Mouse (Mus musculus) cortical plate, adult 2 months (tissue): ENCODE measurements around the gene Reep3. TPM values are rescaled to one million over a fixed set of nuclear protein-coding genes. Genes with fewer than 3 reads are reported as not detected.

Experiments used
- H3K27ac ChIP-seq: fragments of 200-500 bp; 2 replicates; pipeline ENCODE4 v1.5.1; 2012; ENCODE audit warnings: low read length, control low read depth, inconsistent platforms; ENCODE audit not compliant: insufficient read depth
- H3K4me1 ChIP-seq: fragments of 200-500 bp; 2 replicates; pipeline ENCODE4 v1.6.1; 2011; ENCODE audit warnings: low read length; ENCODE audit not compliant: control insufficient read depth, insufficient read depth
- H3K4me3 ChIP-seq: fragments of 200-500 bp; 2 replicates; pipeline ENCODE4 v1.5.1; 2011; ENCODE audit warnings: mild to moderate bottlenecking, low read length, control low read depth; ENCODE audit not compliant: insufficient read depth
- CTCF ChIP-seq: fragments of 200-500 bp; IDR thresholded peaks from 2 replicates; pipeline ENCODE4 v1.5.1; 2011; ENCODE audit warnings: mild to moderate bottlenecking, control low read depth, low read length; ENCODE audit not compliant: insufficient read depth; ENCODE audit errors: extremely low read depth
- POLR2A ChIP-seq: fragments of 200-500 bp; IDR thresholded peaks from 2 replicates; pipeline ENCODE4 v1.6.1; 2011; ENCODE audit warnings: mild to moderate bottlenecking, low read length, control low read depth; ENCODE audit not compliant: insufficient read depth; ENCODE audit errors: extremely low read depth
- polyA plus RNA-seq: library from polyadenylated mRNA; depleted of rRNA; stranded (reverse); fragments of >200 nt; gene quantifications from 2 replicates; pipeline ENCODE4 v1.2.3, GENCODE M21; 2012

The Reep3 gene
- polyA plus RNA-seq, 1 experiment = 26.4 TPM

GRCm38 (mm10) chr10:67045192-67045899, 51.4 kb downstream of the Reep3 start:
- H3K27ac ChIP-seq = no peak overlapping the region
- no peak for TF ChIP-seq POLR2A
- no peak for TF ChIP-seq CTCF
- no peak overlapping the region for H3K4me3 ChIP-seq
- H3K4me1 ChIP-seq = peaks cover 7% of the 10 kb centered on the region

GRCm38 (mm10) chr10:67044346-67044745, 52.4 kb downstream of the Reep3 start:
- H3K27ac ChIP-seq = no peak overlapping the region
- peaks cover 9% of the 10 kb centered on the region for H3K4me1 ChIP-seq
- H3K4me3 ChIP-seq = no peak overlapping the region
- no peak for TF ChIP-seq CTCF
- no peak for TF ChIP-seq POLR2A

- H3K4me3 ChIP-seq = no peak overlapping the region
- TF ChIP-seq POLR2A (no peak), CTCF (no peak)
- H3K4me1 ChIP-seq = peaks cover 6% of the 10 kb centered on the region
- H3K27ac ChIP-seq = no peak overlapping the region
These were observed 53.5 kb downstream of the Reep3 start for GRCm38 (mm10) chr10:67043236-67043635.

DNA sequence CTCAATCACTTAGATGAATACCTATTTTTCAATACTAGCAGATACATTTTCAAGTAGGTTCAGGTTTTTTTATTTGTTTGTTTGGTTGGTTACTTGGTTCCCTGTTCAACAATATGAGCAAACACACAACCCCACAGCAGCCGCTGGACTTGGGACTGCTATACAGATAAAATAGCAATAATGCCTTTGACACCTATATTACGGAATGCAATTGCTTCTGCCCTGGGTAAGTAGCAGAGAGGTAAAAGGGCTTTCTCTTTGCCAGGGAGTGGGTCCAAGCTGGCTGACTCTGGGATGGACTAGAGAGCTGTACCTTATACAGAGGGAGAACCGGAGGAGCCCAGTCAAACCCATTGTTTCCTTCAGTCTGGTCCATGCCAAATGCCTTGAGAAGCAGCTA, 56.3 kb downstream of the Reep3 start:
- no peak overlapping the region for H3K27ac ChIP-seq
- H3K4me1 ChIP-seq = peaks cover 2% of the 10 kb centered on the region; the same call in 1 of the 2 replicates
- TF ChIP-seq POLR2A = no peak
- no peak for TF ChIP-seq CTCF
- no peak overlapping the region for H3K4me3 ChIP-seq

- H3K4me1 ChIP-seq = peaks cover 2% of the 10 kb centered on the region; the same call in 1 of the 2 replicates
- 0 out of 2 replicates have a peak overlapping the region, but pooled peaks have one; percentile 8 for H3K27ac ChIP-seq
- TF ChIP-seq CTCF (no peak), POLR2A (0 out of 2 replicates have a peak, but pooled peaks have one; percentile 30)
- no peak overlapping the region for H3K4me3 ChIP-seq
These were observed 57.7 kb downstream of the Reep3 start for GRCm38 (mm10) chr10:67039001-67039400.

- peaks cover 2% of the 10 kb centered on the region; the same call in 1 of the 2 replicates for H3K4me1 ChIP-seq
- no peak overlapping the region for H3K27ac ChIP-seq
- no peak overlapping the region for H3K4me3 ChIP-seq
- no peak for TF ChIP-seq CTCF
- no peak for TF ChIP-seq POLR2A
These were observed 60.2 kb downstream of the Reep3 start for GRCm38 (mm10) chr10:67036542-67036941.

GRCm38 (mm10) chr10:67036141-67036540, 60.6 kb downstream of the Reep3 start:
- H3K27ac ChIP-seq = no peak overlapping the region
- H3K4me3 ChIP-seq = no peak overlapping the region
- TF ChIP-seq CTCF = no peak
- TF ChIP-seq POLR2A = no peak
- peaks cover 2% of the 10 kb centered on the region; the same call in 1 of the 2 replicates for H3K4me1 ChIP-seq

- Histone ChIP-seq H3K27ac (no peak overlapping the region), H3K4me3 (no peak overlapping the region), H3K4me1 (no peaks in the 10 kb centered on the region)
- TF ChIP-seq CTCF (no peak), POLR2A (no peak)
These were observed 65.6 kb downstream of the Reep3 start for GRCm38 (mm10) chr10:67031186-67031585.

DNA sequence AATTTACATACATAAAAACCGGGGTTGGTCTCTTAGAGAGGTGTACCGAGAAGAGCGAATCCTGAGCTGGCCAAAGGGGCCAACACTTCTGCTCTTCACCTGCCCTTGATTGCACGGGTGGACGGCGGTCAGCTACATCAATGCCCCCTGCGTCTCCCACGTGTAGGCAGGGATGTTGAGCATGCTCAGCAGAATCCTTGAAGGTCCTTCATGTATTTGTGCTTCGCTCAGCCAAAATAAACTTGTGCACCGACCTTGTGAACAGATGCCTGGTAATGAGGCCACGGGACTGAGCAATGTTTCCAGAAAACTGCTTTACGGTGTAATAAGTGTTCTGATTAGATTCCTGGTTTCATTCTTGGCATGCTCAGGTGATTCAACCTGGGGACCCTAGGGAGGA, 67.4 kb downstream of the Reep3 start:
- H3K27ac ChIP-seq = no peak overlapping the region
- TF ChIP-seq POLR2A (no peak), CTCF (no peak)
- H3K4me3 ChIP-seq = no peak overlapping the region
- no peaks in the 10 kb centered on the region for H3K4me1 ChIP-seq

DNA sequence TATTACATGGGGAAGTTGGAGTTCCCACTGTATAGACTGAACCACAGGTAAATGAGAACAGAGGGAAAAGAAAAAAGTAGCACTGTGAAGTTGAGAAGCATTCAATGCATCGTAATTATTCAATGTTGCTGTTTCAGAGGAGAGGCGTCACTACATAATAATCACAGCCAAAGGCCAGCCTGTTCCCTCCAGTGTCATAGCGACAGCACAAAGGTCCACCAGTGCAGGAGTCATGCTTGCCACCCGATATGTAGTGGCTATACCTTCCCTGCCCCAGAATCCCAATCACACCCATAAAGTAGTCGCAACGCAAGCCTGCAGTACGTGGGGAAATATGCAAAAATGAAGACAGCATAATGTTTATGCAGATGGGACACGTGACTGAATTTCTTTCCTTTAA, 70.4 kb downstream of the Reep3 start:
- peaks cover 4% of the 10 kb centered on the region for H3K4me1 ChIP-seq
- TF ChIP-seq POLR2A (no peak), CTCF (no peak)
- no peak overlapping the region for H3K27ac ChIP-seq
- no peak overlapping the region for H3K4me3 ChIP-seq
